8 mouse cellular contexts compared by ENCODE assay signal in the genomic region with DNA sequence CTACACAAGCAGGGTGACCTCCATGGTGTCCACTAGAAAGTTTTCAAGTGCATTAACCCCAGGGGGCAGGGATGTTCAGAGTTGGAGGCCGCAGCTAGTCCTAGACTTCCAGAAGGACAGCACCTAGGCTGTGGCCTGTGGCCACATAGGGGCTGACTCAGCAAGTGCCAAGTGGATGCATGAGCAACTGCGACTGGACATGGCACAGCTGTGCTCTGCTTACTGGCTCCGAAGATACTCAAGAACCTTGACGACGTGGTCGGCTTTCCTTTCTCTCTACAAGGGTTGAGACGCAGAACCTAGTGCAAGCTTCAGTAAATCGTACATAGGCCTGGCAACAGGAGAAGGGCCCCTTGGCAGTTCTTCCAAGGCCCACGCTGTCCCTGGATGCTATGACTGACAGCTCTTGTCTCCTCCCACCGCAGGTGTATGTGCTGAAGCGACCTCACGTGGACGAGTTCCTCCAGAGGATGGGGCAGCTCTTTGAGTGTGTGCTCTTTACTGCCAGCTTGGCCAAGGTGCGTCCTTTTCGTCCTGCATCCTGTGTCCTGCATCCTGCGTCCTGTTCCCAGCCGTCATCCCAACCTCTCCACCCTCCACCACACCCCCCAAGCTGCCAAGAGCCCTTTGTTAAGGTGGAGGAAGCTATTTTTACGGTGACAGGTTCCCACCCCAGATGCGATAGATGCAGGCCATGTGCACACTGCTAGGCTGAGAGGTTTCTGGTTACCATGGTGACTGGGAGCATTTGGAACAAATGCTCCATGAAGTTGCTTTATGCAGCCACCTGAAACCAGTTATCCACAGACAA. TPM values are rescaled to one million over a fixed set of nuclear protein-coding genes. Genes with fewer than 3 reads are reported as not detected.
DNase-seq lines count a peak whose midpoint lies in the region; ATAC-seq and TF ChIP-seq lines count a peak whose summit lies in the region.

No protein-coding gene starts in this region.

- no peak overlapping the region for H3K4me2 ChIP-seq in kidney, embryonic 14.5 days (replicated peaks; ENCODE audit: low read depth, low read length)
- no peak overlapping the region for H3K4me2 ChIP-seq in forebrain, embryonic 12.5 days
- H3K4me2 ChIP-seq in midbrain, embryonic 16.5 days (ENCODE audit: low read length) = no peak overlapping the region

- no peak overlapping the region for H3K9ac ChIP-seq in kidney, embryonic 14.5 days (ENCODE audit: low read depth, low read length)
- H3K9ac ChIP-seq in forebrain, embryonic 12.5 days = peak overlapping the region; percentile 7; the same call in 1 of the 2 replicates
- H3K9ac ChIP-seq in midbrain, embryonic 16.5 days (ENCODE audit: low read depth, low read length) = no peak overlapping the region

- TF ChIP-seq POLR2A in thymus, adult 2 months (IDR thresholded peaks at IDR 0.05; ENCODE audit: control insufficient read depth, extremely low read depth, insufficient read depth, low read length, poor library complexity) = no peak

- WGBS in kidney, embryonic 14.5 days = 59% methylated on average over 19 of the region's 19 CpGs
- WGBS in forebrain, embryonic 12.5 days = 65% methylated on average over 19 of the region's 19 CpGs
- 56% methylated on average over 19 of the region's 19 CpGs for WGBS in midbrain, embryonic 16.5 days
- 94% methylated on average over 19 of the region's 19 CpGs for WGBS in thymus, adult 2 months

- H3K4me3 ChIP-seq in kidney, embryonic 14.5 days (ENCODE audit: low read length) = no peak overlapping the region
- H3K4me3 ChIP-seq in forebrain, embryonic 12.5 days (replicated peaks) = no peak overlapping the region
- H3K4me3 ChIP-seq in midbrain, embryonic 16.5 days (ENCODE audit: low read depth, low read length) = no peak overlapping the region
- H3K4me3 ChIP-seq in thymus, adult 2 months (ENCODE audit: control insufficient read depth, insufficient read depth, low read length) = no peak overlapping the region

- H3K27ac ChIP-seq in kidney, embryonic 14.5 days (ENCODE audit: low read depth, low read length) = 0 out of 2 replicates have a peak overlapping the region, but pooled peaks have one; percentile 17
- peak overlapping the region; percentile 50 for H3K27ac ChIP-seq in forebrain, embryonic 12.5 days
- H3K27ac ChIP-seq in midbrain, embryonic 16.5 days (ENCODE audit: low read length) = peak overlapping the region; percentile 77
- no peak overlapping the region for H3K27ac ChIP-seq in thymus, adult 2 months (ENCODE audit: control insufficient read depth, insufficient read depth, low read length)

- no peaks in the 10 kb centered on the region for H3K27me3 ChIP-seq in kidney, embryonic 14.5 days (ENCODE audit: control insufficient read depth, insufficient read depth, low read length)
- H3K27me3 ChIP-seq in forebrain, embryonic 12.5 days = no peaks in the 10 kb centered on the region; the same call in 1 of the 2 replicates
- no peaks in the 10 kb centered on the region for H3K27me3 ChIP-seq in midbrain, embryonic 16.5 days (ENCODE audit: control insufficient read depth, insufficient read depth, low read depth, low read length)
- no peaks in the 10 kb centered on the region for H3K27me3 ChIP-seq in thymus, adult 2 months (ENCODE audit: control insufficient read depth, insufficient read depth, low read length)

- peak; percentile 41; the same call in 1 of the 2 replicates for ATAC-seq in kidney, embryonic 14.5 days (ENCODE audit: low FRiP score, low TSS enrichment)
- ATAC-seq in forebrain, embryonic 12.5 days (ENCODE audit: low FRiP score) = peak; percentile 59; the same call in 1 of the 2 replicates
- ATAC-seq in midbrain, embryonic 16.5 days = peak; percentile 86

- peaks cover 27% of the 10 kb centered on the region for H3K4me1 ChIP-seq in kidney, embryonic 14.5 days (ENCODE audit: control insufficient read depth, insufficient read depth, low read length)
- H3K4me1 ChIP-seq in forebrain, embryonic 12.5 days = peaks cover 52% of the 10 kb centered on the region
- peaks cover 25% of the 10 kb centered on the region for H3K4me1 ChIP-seq in midbrain, embryonic 16.5 days (ENCODE audit: control insufficient read depth, insufficient read depth, low read length)
- H3K4me1 ChIP-seq in thymus, adult 2 months (replicated peaks; ENCODE audit: control insufficient read depth, insufficient read depth, low read length) = peaks cover 6% of the 10 kb centered on the region

- H3K9me3 ChIP-seq in kidney, embryonic 14.5 days (ENCODE audit: control insufficient read depth, low read length) = no peaks in the 10 kb centered on the region
- no peaks in the 10 kb centered on the region for H3K9me3 ChIP-seq in forebrain, embryonic 12.5 days
- H3K9me3 ChIP-seq in midbrain, embryonic 16.5 days (replicated peaks; ENCODE audit: control insufficient read depth, low read length, poor library complexity, severe bottlenecking) = no peaks in the 10 kb centered on the region

- DNase-seq in kidney, postnatal 10 days = no peak
- peak; percentile 71 for DNase-seq in layer of hippocampus, adult 9-11 months
- DNase-seq in spleen, adult 18-20 months = no peak
- DNase-seq in thymus, adult 2 months = no peak
- DNase-seq in spleen, postnatal 10 days (ENCODE audit: low spot score in 2 of 2) = no peak

- TF ChIP-seq CTCF in thymus, adult 2 months (IDR thresholded peaks at IDR 0.05; ENCODE audit: borderline replicate concordance, control insufficient read depth, extremely low read depth, insufficient read depth, low read length, poor library complexity) = no peak

- H3K36me3 ChIP-seq in kidney, embryonic 14.5 days (ENCODE audit: control insufficient read depth, insufficient read depth, low read length) = peaks cover 46% of the 10 kb centered on the region
- H3K36me3 ChIP-seq in forebrain, embryonic 12.5 days (replicated peaks) = peaks cover 6% of the 10 kb centered on the region; the same call in 1 of the 2 replicates
- peaks cover 4% of the 10 kb centered on the region; the same call in 1 of the 2 replicates for H3K36me3 ChIP-seq in midbrain, embryonic 16.5 days (ENCODE audit: control insufficient read depth, insufficient read depth, low read length)
- H3K36me3 ChIP-seq in thymus, adult 2 months (ENCODE audit: control insufficient read depth, insufficient read depth, low read length) = no peaks in the 10 kb centered on the region

RNA-seq across cellular contexts. Expression of a gene that starts 19.3 kb away (rescaled TPM):
- 26.6 and 40.4 TPM in 2 replicates for polyA plus RNA-seq in kidney, embryonic 14.5 days (2014; fragmentation: Nextera tagmentation; extraction: Ambion mirVana)
- polyA plus RNA-seq in forebrain, embryonic 12.5 days (2016; fragmentation: Nextera tagmentation; extraction: Ambion mirVana) = 6.8 and 6.9 TPM in 2 replicates
- 2.9 and 3.7 TPM in 2 replicates for polyA plus RNA-seq in midbrain, embryonic 16.5 days (2015; fragmentation: Nextera tagmentation; extraction: Ambion mirVana)
- 6.7 and 7.9 TPM in 2 replicates for polyA plus RNA-seq in thymus, adult 2 months (2012; rRNA removed)

RNA-seq across cellular contexts. Expression of a gene that starts 60.0 kb away (rescaled TPM):
- polyA plus RNA-seq in kidney, embryonic 14.5 days (2014; fragmentation: Nextera tagmentation; extraction: Ambion mirVana) = 18.5 and 18.7 TPM in 2 replicates
- 11.0 and 16.8 TPM in 2 replicates for polyA plus RNA-seq in forebrain, embryonic 12.5 days (2016; fragmentation: Nextera tagmentation; extraction: Ambion mirVana)
- polyA plus RNA-seq in midbrain, embryonic 16.5 days (2015; fragmentation: Nextera tagmentation; extraction: Ambion mirVana) = 15.9 and 16.9 TPM in 2 replicates
- polyA plus RNA-seq in thymus, adult 2 months (2012; rRNA removed) = 17.7 and 22.7 TPM in 2 replicates
